Mouse (Mus musculus) forebrain, postnatal 0 days (tissue): Measurements from ENCODE around the gene Cnfn. TPM values are rescaled to one million over a fixed set of nuclear protein-coding genes. Genes with fewer than 3 reads are reported as not detected.
"Not testable (repeated sequence)": the region's sequence is repeated elsewhere in the genome, so short reads cannot be mapped to it uniquely, and the experiment has no call there.

Experiments
- ATAC-seq: fragments of 200-750 bp; cut with Nextera tagmentation; 2 replicates; pipeline ENCODE4 v1.8.0; 2017; ENCODE audit warnings: mild to moderate bottlenecking, moderate library complexity
- DNase-seq: peaks from one replicate; pipeline ENCODE4 v3.0.0-alpha.2; 2015
- H3K27ac ChIP-seq: fragments of 300-500 bp; sonication (generic); 2 replicates; pipeline ENCODE4 v1.5.1; 2014; ENCODE audit warnings: low read depth, mild to moderate bottlenecking, antibody characterized with exemption, low read length, moderate library complexity, mixed read lengths
- H3K27me3 ChIP-seq: fragments of 300-500 bp; sonication (generic); 2 replicates; pipeline ENCODE4 v1.6.1; 2014; ENCODE audit warnings: mild to moderate bottlenecking, low read length, mixed read lengths; ENCODE audit not compliant: insufficient read depth
- H3K36me3 ChIP-seq: fragments of 300-500 bp; sonication (generic); 2 replicates; pipeline ENCODE4 v1.6.1; 2014; ENCODE audit warnings: mild to moderate bottlenecking, moderate library complexity; ENCODE audit not compliant: insufficient read depth
- H3K4me1 ChIP-seq: fragments of 300-500 bp; sonication (generic); 2 replicates; pipeline ENCODE4 v1.6.1; 2014; ENCODE audit warnings: antibody characterized with exemption; ENCODE audit not compliant: insufficient read depth
- H3K4me2 ChIP-seq: fragments of 300-500 bp; sonication (generic); 2 replicates; pipeline ENCODE4 v1.6.1; 2014; ENCODE audit warnings: low read depth, mild to moderate bottlenecking, moderate library complexity
- H3K4me3 ChIP-seq: fragments of 300-500 bp; sonication (generic); 2 replicates; pipeline ENCODE4 v1.5.1; 2014; ENCODE audit warnings: low read depth, low read length, mixed read lengths
- H3K9ac ChIP-seq: fragments of 300-500 bp; sonication (generic); 2 replicates; pipeline ENCODE4 v1.6.1; 2014; ENCODE audit warnings: mild to moderate bottlenecking
- H3K9me3 ChIP-seq: fragments of 300-500 bp; sonication (generic); 2 replicates; pipeline ENCODE4 v1.6.1; 2016; ENCODE audit warnings: low read length
- CTCF ChIP-seq: sonication (generic); IDR thresholded peaks from 2 replicates; pipeline ENCODE4 v1.5.1; 2016; ENCODE audit warnings: antibody characterized with exemption, control low read depth, low read depth
- WGBS: fragments of 180-500 bp; shearing (Covaris S2); extraction: QIAGEN DNeasy Blood & Tissue Kit; methylation state at CpG from one replicate; pipeline ENCODE4 v1.1.7; 2014; 5-methylcytosine and 5-hydroxymethylcytosine counted together
- polyA plus RNA-seq: library from polyadenylated mRNA; unstranded; fragments of >200 nt; fragmentation: Nextera tagmentation; extraction: Ambion mirVana; gene quantifications from 2 replicates; pipeline ENCODE4 v1.2.1, GENCODE M21; 2015
- total RNA-seq: library from RNA; depleted of rRNA; stranded (reverse); fragments of >200 nt; gene quantifications from 2 replicates; pipeline ENCODE4 v1.2.3, GENCODE M21; 2014

Gene Cnfn
- total and polyA plus RNA-seq, 2 experiments from 2014 or later, result not detected

DNA sequence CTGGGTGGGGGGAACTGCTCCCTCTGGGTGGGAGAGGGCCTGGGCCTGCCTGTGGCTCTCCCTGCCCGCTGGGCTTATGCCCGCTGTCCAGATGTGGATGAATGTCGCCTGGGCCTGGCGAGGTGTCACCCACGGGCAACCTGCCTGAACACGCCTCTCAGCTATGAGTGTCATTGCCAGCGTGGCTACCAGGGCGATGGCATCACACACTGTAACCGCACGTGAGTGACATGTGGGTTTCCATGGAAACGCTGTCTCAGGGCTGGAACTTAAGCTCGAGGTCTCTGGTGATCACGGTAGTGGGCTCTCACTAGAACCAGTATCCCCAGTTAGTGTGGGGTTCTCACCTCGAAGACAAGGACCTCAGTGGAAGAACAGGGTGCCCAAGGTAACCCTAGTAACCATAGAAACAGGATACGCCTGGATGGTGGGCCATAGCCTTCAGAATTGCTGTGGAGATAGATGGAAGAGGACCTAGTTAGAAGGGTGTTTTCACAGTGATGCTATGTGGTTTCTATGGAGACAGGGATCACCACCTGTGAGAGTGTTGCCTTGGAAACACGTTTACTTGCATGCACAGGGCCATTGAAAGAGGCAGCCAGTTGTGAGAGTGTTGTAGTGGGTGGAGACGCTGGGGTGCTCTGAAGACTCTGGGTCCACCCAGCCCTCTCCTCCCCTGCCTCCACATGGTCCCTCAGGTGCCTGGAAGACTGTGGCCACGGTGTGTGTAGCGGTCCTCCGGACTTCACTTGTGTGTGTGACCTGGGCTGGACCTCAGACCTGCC lies 28.3 kb downstream of the Cnfn start:
- no peak overlapping the region for H3K4me3 ChIP-seq
- peak; percentile 67 for DNase-seq
- 62% methylated on average over 20 of the region's 20 CpGs for WGBS
- H3K27me3 ChIP-seq, result no peaks in the 10 kb centered on the region
- H3K36me3 ChIP-seq, result peaks cover 77% of the 10 kb centered on the region
- no peak overlapping the region for H3K9ac ChIP-seq
- peak; percentile 93 for ATAC-seq
- H3K4me2 ChIP-seq, result no peak overlapping the region
- no peak for TF ChIP-seq CTCF
- H3K4me1 ChIP-seq, result no peaks in the 10 kb centered on the region
- H3K9me3 ChIP-seq, result no peaks in the 10 kb centered on the region
- peak overlapping the region; percentile 59 for H3K27ac ChIP-seq

- TF ChIP-seq CTCF, result no peak
- Histone ChIP-seq H3K4me1 (no peaks in the 10 kb centered on the region), H3K4me2 (no peak overlapping the region), H3K36me3 (peaks cover 78% of the 10 kb centered on the region), H3K9me3 (no peaks in the 10 kb centered on the region), H3K9ac (no peak overlapping the region), H3K4me3 (no peak overlapping the region), H3K27ac (no peak overlapping the region), H3K27me3 (no peaks in the 10 kb centered on the region)
- no peak for ATAC-seq
- no peak for DNase-seq
- WGBS, result 88% methylated on average over 9 of the region's 9 CpGs
Measured at GRCm38 (mm10) chr7:25339329-25339728, 30.2 kb downstream of the Cnfn start.

GRCm38 (mm10) chr7:25334472-25334871 lies 35.1 kb downstream of the Cnfn start:
- Histone ChIP-seq H3K4me3 (no peak overlapping the region), H3K27me3 (no peaks in the 10 kb centered on the region), H3K4me2 (no peak overlapping the region), H3K36me3 (peaks cover 69% of the 10 kb centered on the region), H3K4me1 (no peaks in the 10 kb centered on the region), H3K27ac (no peak overlapping the region), H3K9me3 (no peaks in the 10 kb centered on the region), H3K9ac (no peak overlapping the region)
- 84% methylated on average over 12 of the region's 12 CpGs for WGBS
- no peak for ATAC-seq
- no peak for TF ChIP-seq CTCF
- DNase-seq, result no peak

GRCm38 (mm10) chr7:25333596-25334307 lies 35.8 kb downstream of the Cnfn start:
- Histone ChIP-seq H3K9me3 (no peaks in the 10 kb centered on the region), H3K9ac (no peak overlapping the region), H3K27me3 (no peaks in the 10 kb centered on the region), H3K4me2 (no peak overlapping the region), H3K4me1 (no peaks in the 10 kb centered on the region), H3K4me3 (no peak overlapping the region), H3K27ac (no peak overlapping the region), H3K36me3 (peaks cover 69% of the 10 kb centered on the region)
- peak; percentile 53 for DNase-seq
- WGBS, result 40% methylated on average over 16 of the region's 16 CpGs
- TF ChIP-seq CTCF, result peak; percentile 82
- ATAC-seq, result peak; percentile 60

- Histone ChIP-seq H3K9ac (no peak overlapping the region), H3K9me3 (no peaks in the 10 kb centered on the region), H3K36me3 (peaks cover 22% of the 10 kb centered on the region), H3K4me2 (no peak overlapping the region), H3K27me3 (no peaks in the 10 kb centered on the region), H3K4me3 (no peak overlapping the region), H3K4me1 (peaks cover 7% of the 10 kb centered on the region; the same call in 1 of the 2 replicates), H3K27ac (no peak overlapping the region)
- DNase-seq (no peak), ATAC-seq (no peak)
- 88% methylated on average over 8 of the region's 8 CpGs for WGBS
- TF ChIP-seq CTCF, result no peak
Measured at GRCm38 (mm10) chr7:25326233-25326632, 43.3 kb downstream of the Cnfn start.

DNA sequence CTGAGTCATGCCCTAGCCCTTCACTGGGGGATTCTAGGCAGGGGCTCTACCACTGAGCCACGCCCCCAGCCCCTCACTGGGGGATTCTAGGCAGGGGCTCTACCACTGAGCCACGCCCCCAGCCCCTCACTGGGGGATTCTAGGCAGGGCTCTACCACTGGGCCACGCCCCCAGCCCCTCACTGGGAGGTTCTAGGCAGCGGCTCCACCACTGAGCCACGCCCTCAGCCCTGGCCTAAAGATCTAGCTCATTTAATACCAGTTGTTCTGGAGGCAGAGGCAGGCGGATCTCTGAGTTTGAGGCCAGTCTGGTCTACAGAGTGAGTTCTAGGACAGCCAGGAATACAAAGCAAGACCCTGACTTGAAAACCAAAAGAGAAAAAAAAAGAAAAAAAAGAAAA lies 44.1 kb downstream of the Cnfn start:
- H3K27me3 ChIP-seq, H3K4me3 ChIP-seq, H3K4me2 ChIP-seq, H3K9me3 ChIP-seq, H3K4me1 ChIP-seq, H3K9ac ChIP-seq, DNase-seq, H3K27ac ChIP-seq, ATAC-seq: not testable (repeated sequence)
- peaks cover 14% of the 10 kb centered on the region for H3K36me3 ChIP-seq
- WGBS, result 93% methylated on average over 5 of the region's 6 CpGs

DNA sequence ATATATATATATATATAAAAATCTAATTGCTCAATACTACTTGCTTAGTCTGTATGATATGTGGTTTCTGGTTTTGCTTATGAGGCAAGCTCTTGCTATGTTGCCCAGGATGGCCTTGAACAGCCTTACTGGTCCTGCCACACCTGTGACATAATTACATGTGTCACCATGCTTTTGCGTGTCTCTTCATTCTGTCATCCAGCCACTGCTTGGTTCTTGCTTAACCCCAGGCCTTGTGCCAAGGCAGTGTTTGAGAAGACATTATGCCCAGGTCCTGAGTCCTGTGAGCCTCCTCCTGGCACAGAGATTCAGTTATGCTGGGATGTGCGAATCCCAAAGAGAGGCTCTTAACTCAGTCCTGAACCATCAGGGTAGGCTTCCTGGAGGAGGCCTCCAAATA lies 46.3 kb downstream of the Cnfn start:
- no peaks in the 10 kb centered on the region for H3K27me3 ChIP-seq
- no peak overlapping the region for H3K4me2 ChIP-seq
- H3K4me1 ChIP-seq, result peaks cover 13% of the 10 kb centered on the region; the same call in 1 of the 2 replicates
- H3K9ac ChIP-seq, result no peak overlapping the region
- WGBS, result 85% methylated on average over 2 of the region's 2 CpGs
- no peak overlapping the region for H3K27ac ChIP-seq
- no peak overlapping the region for H3K4me3 ChIP-seq
- H3K9me3 ChIP-seq, result no peaks in the 10 kb centered on the region
- ATAC-seq (no peak), DNase-seq (no peak)
- TF ChIP-seq CTCF, result no peak
- no peaks in the 10 kb centered on the region; the same call in 1 of the 2 replicates for H3K36me3 ChIP-seq
